In genomic region chr12:84038691-84039111, GRCm38 (mm10) we compare ENCODE assay signal across 10 mouse cellular contexts. TPM values are rescaled to one million over a fixed set of nuclear protein-coding genes. Genes with fewer than 3 reads are reported as not detected.
DNase-seq lines count a peak whose midpoint lies in the region; ATAC-seq and TF ChIP-seq lines count a peak whose summit lies in the region.
"Not testable (repeated sequence)": the region's sequence is repeated elsewhere in the genome, so short reads cannot be mapped to it uniquely, and the experiment has no call there.
"Had no signal": no experiment of that assay in that cellular context is flagged by ENCODE, and none has a peak within 500 bp of the region (broad histone marks: within the 10 kb centered on the region; RNA-seq: fewer than 3 reads in every experiment).

Gene Gm49366, plus strand, starts transcription at chr12:84038935.

- peak; percentile 78 for DNase-seq in ZHBTc4 (ENCODE audit: low read depth, low spot score)
- DNase-seq in gastrocnemius, adult 2 months = peak; percentile 47
- not testable (repeated sequence) for DNase-seq in hindbrain, embryonic 14.5 days (ENCODE audit: low spot score)
- peak in 1 of 2 experiments; percentile 15 for DNase-seq in layer of hippocampus, adult 2 months (ENCODE audit: low spot score in 2 of 2)
- DNase-seq in lung, adult 18-20 months = peak; percentile 30 to 45
- peak; percentile 3 for DNase-seq in thymus, adult 2 months

- ATAC-seq in hindbrain, embryonic 14.5 days (ENCODE audit: low FRiP score); neural tube, embryonic 12.5 days (ENCODE audit: low FRiP score, low read depth): not testable (repeated sequence)

- H3K27me3 ChIP-seq in hindbrain, embryonic 14.5 days (ENCODE audit: control insufficient read depth, insufficient read depth, low read length); neural tube, embryonic 12.5 days (replicated peaks); thymus, adult 2 months (ENCODE audit: control insufficient read depth, insufficient read depth, low read length): not testable (repeated sequence)

- H3K36me3 ChIP-seq in hindbrain, embryonic 14.5 days (replicated peaks; ENCODE audit: control insufficient read depth, insufficient read depth); neural tube, embryonic 12.5 days; thymus, adult 2 months (ENCODE audit: control insufficient read depth, insufficient read depth, low read length): not testable (repeated sequence)

- intact Hi-C loops in gastrocnemius, adult 2 months (cut with DNase I) = loop anchor here (10.0 kb wide), 1 partner anchor 324 kb away; no protein-coding TSS in a partner anchor

- peak within 1 kb of the TSS; percentile 59 for H3K4me2 ChIP-seq in hindbrain, embryonic 14.5 days (replicated peaks)
- H3K4me2 ChIP-seq in neural tube, embryonic 12.5 days (replicated peaks) = peak within 1 kb of the TSS; percentile 65

- not testable (repeated sequence) for H3K27ac ChIP-seq in cortical plate, adult 2 months (ENCODE audit: insufficient read depth, low read length); hindbrain, embryonic 14.5 days; neural tube, embryonic 12.5 days; thymus, adult 2 months (ENCODE audit: control insufficient read depth, insufficient read depth, low read length)
- H3K27ac ChIP-seq in gastrocnemius, adult 2 months = peak within 1 kb of the TSS; percentile 28; the same call in 1 of the 2 replicates
- peak within 1 kb of the TSS; percentile 81 for H3K27ac ChIP-seq in layer of hippocampus, adult 2 months

- peak within 1 kb of the TSS; percentile 42 for H3K4me3 ChIP-seq in cortical plate, adult 2 months (ENCODE audit: insufficient read depth, low read length)
- peak within 1 kb of the TSS; percentile 74 for H3K4me3 ChIP-seq in gastrocnemius, adult 2 months
- peak within 1 kb of the TSS; percentile 39 for H3K4me3 ChIP-seq in hindbrain, embryonic 14.5 days (replicated peaks; ENCODE audit: low read length)
- peak within 1 kb of the TSS; percentile 63 for H3K4me3 ChIP-seq in layer of hippocampus, adult 2 months
- peak within 1 kb of the TSS; percentile 41 for H3K4me3 ChIP-seq in neural tube, embryonic 12.5 days
- H3K4me3 ChIP-seq in thymus, adult 2 months (ENCODE audit: control insufficient read depth, insufficient read depth, low read length) = peak within 1 kb of the TSS; percentile 44

- WGBS in hindbrain, embryonic 14.5 days = 4% methylated on average over 35 of the region's 39 CpGs
- WGBS in neural tube, embryonic 12.5 days = 3% methylated on average over 39 of the region's 39 CpGs
- 37% methylated on average over 39 of the region's 39 CpGs for WGBS in thymus, adult 2 months

- not testable (repeated sequence) for H3K9me3 ChIP-seq in hindbrain, embryonic 14.5 days (ENCODE audit: control insufficient read depth, low read length); neural tube, embryonic 12.5 days

- TF ChIP-seq POLR2A in cortical plate, adult 2 months (IDR thresholded peaks at IDR 0.05; ENCODE audit: extremely low read depth, insufficient read depth, low read length); thymus, adult 2 months (IDR thresholded peaks at IDR 0.05; ENCODE audit: control insufficient read depth, extremely low read depth, insufficient read depth, low read length, poor library complexity): not testable (repeated sequence)

- peak within 1 kb of the TSS; percentile 50 for H3K9ac ChIP-seq in hindbrain, embryonic 14.5 days
- H3K9ac ChIP-seq in neural tube, embryonic 12.5 days = peak within 1 kb of the TSS; percentile 51

- H3K4me1 ChIP-seq in cortical plate, adult 2 months (ENCODE audit: control insufficient read depth, insufficient read depth, low read length); hindbrain, embryonic 14.5 days (replicated peaks; ENCODE audit: control insufficient read depth, insufficient read depth, low read length); neural tube, embryonic 12.5 days; thymus, adult 2 months (replicated peaks; ENCODE audit: control insufficient read depth, insufficient read depth, low read length): not testable (repeated sequence)

- not testable (repeated sequence) for TF ChIP-seq CTCF in cortical plate, adult 2 months (IDR thresholded peaks at IDR 0.05; ENCODE audit: extremely low read depth, insufficient read depth, low read length); gastrocnemius, adult 2 months (IDR thresholded peaks at IDR 0.05); layer of hippocampus, adult 2 months (conservative IDR thresholded peaks at IDR 0.05); thymus, adult 2 months (IDR thresholded peaks at IDR 0.05; ENCODE audit: borderline replicate concordance, control insufficient read depth, extremely low read depth, insufficient read depth, low read length, poor library complexity)

RNA-seq across cellular contexts. Expression of gene Gm49366, which starts in this region (rescaled TPM):
- polyA plus RNA-seq in cortical plate, adult 2 months (2012; rRNA removed) = not detected in 2 replicates
- not detected for total RNA-seq in gastrocnemius, adult 2 months (2021)
- not detected in 2 replicates for polyA plus RNA-seq in hindbrain, embryonic 14.5 days (2014; fragmentation: Nextera tagmentation; extraction: Ambion mirVana)
- total RNA-seq in layer of hippocampus, adult 2 months (2021) = 1 to 10 TPM in 1 of 2 experiments, not detected in 1; 2.9 TPM
- not detected in 2 replicates for polyA plus RNA-seq in neural tube, embryonic 12.5 days (2016; fragmentation: Nextera tagmentation; extraction: Ambion mirVana)
- polyA plus RNA-seq in thymus, adult 2 months (2012; rRNA removed) = not detected in 2 replicates
- total RNA-seq: left cerebral cortex, postnatal 10 days had no signal
- polyA plus RNA-seq: Patski had no signal

Comparison
In these comparisons a context has a peak if more than half of its experiments do, and no peak if none do; other contexts are left out.
1. Peak in DNase-seq, H3K4me3 ChIP-seq and H3K27ac ChIP-seq in gastrocnemius, adult 2 months; RNA of the gene not detected or under 1 TPM.
2. Peak in DNase-seq and H3K4me3 ChIP-seq in thymus, adult 2 months; RNA of the gene not detected or under 1 TPM.